Mouse (Mus musculus): ENCODE measurements at regions not wholly inside any gene's neighbourhood (a gene's known extent, or its start where the extent isn't known, plus 50 kb on each side); places are given as distances from the start of the nearest gene placed in this dataset.

DNA sequence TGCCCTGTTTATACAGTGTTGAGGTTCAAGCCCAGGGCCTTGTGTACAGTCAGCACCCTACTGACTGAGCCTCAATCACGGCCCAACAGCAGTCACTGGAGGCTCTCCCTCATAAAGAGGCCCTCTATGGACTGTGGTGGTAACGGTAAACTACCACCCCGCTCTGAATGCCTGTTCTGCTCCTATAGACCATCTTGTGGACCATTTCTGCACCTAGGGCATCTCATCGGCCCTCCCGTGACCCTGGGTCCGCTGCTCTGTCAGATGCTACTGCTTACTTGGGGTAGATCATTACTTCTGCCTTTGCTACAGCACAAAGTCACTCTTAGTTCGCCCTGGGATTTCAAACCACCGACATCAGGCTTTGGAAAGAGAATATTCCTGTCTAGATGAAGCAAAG is 196.1 kb upstream of the Trpc7 start:
- TF ChIP-seq CTCF (IDR thresholded peaks at IDR 0.05; ENCODE audit: low read depth, low read length) (no peak), POLR2A (IDR thresholded peaks at IDR 0.05; ENCODE audit: extremely low read depth, insufficient read depth, low read length) (no peak)

All from liver, adult 2 months (tissue).